Mouse (Mus musculus) embryo, embryonic 11.5 days (tissue): Measurements from ENCODE around the gene Olfr876.

Experiments
- DNase-seq: peaks from one replicate; pipeline ENCODE4 v3.0.0-alpha.2; 2012; ENCODE audit warnings: low read depth, low spot score

Olfr876 gene

DNA sequence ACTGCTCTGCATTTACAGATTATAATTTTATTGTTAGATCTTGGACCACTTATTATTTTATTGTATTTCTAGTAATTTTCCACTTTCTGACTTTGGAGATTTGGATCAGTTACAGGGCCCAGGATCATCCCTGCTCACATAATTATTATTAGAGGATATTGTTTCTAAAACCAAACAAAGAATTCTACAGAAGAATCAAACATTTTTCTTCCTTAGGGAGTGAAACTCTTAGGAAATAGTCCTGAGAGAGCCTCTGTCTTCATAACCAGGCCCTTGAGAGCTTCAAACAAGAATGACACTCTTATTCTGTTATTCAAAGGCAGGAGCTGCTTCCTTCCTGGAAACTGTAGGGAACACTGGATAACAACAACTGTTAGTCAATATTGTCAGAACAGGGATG is at the start of gene Olfr876:
Gene Olfr876 (plus strand): TSS at position 301 of the 400 bp plus-strand sequence.
- no peak for DNase-seq

DNA sequence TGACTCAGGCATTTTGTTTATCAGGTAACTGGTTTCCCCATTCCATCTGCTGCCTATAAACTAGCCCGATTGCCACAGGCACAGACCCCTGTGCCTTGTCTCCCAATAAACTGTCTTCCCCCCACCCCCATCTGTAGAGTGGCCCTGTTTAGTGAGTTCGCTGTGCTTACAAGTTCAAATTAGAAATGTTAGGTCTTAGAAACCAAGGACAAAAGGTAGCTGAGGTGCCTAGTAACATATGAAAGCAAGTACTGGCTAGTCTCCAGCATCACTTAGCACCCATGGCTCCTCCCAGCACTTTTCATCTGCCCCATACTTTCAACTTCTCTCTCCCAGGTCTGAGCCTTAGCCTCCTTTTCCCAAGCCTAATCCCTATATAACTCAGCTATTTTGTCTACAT is 41.1 kb upstream of the Olfr876 start:
- no peak for DNase-seq

DNA sequence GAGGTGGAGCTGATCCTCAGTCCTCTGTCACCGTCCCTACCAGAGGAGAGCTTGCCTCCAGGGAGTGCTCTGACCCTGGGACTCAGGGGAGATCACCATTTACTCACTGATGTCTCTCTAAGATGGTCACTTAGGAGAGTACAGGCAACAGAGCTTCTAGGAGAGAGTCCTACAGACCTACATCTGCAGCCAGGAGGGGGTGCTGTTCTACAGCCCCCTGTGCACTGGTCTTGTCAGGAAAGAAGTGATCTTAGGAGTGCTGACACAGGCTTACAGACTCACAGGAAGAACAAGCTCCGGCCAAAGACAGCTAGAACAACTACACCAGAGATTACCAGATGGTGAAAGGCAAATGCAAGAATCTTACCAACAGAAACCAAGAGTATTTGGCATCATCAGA is 40.3 kb upstream of the Olfr876 start:
- no peak for DNase-seq

DNA sequence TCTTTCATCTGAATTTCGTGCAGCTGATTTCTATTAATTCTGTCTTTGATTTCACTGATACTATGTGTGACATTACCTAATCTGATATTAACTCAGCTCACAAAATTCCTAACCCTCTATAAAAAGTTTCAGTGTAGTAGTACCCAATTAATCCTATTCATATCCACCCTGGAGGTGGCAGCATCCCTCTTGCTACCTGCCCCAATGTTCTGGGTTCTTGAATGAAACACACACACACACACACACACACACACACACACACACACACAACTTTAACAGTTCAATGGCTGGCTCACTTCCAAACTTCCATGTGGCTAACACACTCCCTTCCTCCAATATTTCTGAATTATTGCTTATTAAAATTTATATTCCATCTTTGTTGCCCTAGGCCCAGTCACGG is 32.2 kb upstream of the Olfr876 start:
- no peak for DNase-seq

DNA sequence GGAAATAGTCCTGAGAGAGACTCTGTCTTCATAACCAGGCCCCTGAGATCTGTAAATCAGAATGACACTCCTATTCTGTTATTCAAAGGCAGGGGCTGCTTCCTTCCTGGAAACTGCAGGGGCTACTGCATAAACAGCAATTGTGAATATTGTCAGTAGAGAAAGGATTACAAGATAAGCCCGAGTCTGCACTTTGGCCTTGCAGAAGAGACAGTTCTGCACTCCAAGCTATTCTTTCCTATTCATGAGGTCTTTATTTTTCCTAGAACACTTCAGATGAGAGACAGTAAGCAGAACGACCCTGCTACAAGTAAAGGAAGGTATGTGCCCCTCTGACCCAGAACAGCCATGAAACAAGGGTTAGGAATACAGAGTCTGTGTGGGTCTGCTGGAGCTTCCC is 31.1 kb upstream of the Olfr876 start, which contains the start of gene Olfr875:
Gene Olfr875 (plus strand): TSS at position 99 of the 400 bp plus-strand sequence.
- no peak for DNase-seq

DNA sequence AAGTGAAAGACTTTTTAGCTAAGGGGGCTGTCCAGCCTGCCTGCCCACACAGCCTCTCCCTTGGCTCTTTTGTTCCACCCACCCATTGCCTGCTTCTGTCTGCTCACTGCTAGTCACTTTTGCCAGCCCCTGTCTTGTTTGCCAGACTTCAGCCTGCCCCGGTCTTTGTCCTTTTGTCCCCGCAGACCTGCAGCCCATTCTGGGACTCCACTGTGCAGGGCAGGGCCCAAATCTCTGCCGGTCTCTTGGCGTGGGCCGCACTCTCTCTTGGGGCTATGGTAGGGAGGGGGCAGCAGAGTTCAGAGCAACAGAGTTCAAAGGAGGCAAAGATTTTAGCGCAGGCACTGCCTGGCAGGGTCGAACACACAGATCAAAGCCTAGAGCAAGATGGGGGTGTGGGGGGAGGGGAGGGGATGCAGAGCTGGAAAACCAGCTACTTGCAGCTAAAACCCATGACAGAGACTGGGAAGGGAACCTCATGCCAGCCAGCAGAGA is 20.0 kb upstream of the Olfr876 start:
- DNase-seq = peak; percentile 13

DNA sequence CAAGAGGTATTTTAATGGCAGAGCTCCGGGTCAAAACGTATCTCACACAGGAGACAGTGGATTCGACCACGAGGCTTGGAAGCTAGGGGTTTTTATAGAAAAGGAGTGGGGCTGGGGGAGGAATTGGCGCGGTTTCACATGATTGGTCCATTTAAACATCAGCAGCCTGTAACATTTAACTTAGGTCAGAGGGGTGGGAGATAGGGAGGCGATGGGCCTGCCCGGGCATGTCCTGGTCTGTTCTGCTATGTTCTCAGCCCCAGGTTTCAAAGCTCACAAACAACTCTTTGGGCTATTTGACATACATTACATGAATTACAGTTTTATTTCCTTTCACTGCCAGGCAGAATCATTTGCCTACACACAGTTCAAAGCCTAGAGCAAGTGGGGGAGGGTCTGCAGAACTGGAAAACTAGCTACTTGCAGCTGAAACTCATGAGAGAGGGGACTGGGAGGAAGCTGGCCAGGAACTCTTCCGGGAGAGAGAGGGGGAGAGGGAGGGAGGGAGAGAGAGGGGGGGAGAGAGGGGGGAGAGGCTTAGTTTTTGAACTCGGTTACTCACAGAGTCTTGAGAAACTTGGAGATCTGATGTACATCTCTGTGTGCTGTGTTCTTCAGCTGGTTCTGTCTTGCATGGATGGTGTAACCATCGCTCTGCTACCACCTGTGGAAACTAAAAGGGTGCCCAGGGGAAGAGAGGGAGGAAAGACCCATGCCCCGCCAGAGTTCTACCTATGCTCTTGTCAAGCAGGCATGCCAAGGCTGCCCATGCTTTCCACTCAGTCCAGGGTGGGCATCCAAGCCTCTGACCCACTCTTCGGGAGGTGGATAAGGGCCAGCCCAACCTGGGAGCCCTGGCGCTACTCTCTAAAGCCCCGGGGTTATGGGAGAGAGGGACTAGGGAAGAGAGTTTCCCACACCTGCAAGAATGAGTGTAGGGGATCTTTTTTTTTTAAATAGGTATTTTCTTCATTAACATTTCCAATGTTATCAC is 19.1 kb upstream of the Olfr876 start:
- DNase-seq = peak; percentile 7

DNA sequence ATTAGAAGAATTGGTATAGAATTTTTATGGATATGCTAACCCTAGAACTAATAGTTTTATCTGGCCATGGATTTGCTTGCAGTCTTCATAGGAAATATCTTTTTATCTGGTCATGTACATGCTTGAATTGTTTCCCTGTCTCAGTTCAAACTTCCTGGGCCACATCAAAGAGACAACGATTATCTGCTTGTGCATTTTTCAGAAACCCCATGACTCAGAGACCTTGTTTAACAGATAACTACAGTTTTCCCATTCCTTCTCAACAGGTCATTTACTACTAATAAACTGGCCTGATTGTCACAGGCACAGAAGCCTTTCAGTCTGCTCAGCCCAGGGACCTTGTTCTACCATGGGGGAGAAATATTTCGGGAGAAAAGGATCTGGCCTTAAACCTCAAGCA is 16.4 kb upstream of the Olfr876 start:
- DNase-seq = no peak

DNA sequence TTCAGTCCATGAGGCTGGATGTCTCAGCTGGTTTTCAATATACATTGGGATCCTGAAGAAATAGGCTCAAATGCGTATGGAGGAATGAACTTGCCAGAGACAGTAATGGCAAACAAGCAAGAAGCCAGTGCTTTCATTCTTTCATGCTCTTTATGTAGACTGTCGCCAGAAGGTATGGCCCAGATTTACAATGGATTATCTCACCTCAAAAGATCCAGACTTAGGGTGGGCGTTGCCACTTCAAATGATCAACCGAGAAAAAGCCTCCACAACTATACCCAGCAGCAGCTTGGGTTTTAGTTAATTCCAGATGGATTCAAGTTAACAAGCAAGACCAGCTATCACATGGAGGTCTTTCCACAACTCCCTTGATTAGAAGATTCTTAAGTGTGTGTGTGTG is 776 bp upstream of the Olfr876 start:
- no peak for DNase-seq

DNA sequence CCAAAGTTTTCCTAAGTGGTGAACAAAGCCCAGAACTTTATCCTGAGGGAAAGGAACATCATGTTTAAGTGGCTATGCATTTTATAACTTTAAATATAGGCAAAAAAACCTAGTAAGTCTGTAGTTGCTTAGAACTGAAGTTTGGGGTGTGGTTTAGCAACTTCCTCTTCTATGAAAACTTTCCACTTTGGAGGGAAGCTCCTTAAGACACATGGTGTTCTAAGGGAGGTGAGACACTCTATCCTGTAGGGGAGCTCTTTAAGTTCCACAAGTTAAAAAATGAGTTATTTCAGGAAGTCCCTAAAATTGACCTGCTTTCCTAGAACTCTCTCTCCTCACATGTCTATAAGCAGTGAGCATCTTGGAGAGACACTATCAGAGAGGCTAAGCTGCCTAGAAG is 4.4 kb downstream of the Olfr876 start:
- no peak for DNase-seq

DNA sequence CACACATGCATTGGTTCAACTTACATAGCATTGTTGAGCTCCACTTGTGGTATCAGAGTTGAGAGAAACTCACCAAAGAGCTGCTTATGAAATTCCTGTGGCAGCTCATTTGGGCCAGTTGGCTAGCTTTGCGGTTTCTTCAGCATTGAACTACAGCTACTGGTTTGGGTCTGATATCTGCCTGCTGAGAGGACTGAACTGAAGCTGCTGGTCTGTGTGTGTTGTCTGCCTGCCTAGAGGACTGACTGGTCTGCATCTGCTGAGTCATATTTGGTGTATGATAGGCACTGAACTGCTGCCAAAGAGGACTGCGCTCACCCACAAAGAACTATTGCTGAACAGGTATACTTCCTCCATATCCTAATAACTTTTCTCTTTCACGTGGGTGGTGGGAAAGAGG is 5.6 kb downstream of the Olfr876 start:
- DNase-seq = no peak

DNA sequence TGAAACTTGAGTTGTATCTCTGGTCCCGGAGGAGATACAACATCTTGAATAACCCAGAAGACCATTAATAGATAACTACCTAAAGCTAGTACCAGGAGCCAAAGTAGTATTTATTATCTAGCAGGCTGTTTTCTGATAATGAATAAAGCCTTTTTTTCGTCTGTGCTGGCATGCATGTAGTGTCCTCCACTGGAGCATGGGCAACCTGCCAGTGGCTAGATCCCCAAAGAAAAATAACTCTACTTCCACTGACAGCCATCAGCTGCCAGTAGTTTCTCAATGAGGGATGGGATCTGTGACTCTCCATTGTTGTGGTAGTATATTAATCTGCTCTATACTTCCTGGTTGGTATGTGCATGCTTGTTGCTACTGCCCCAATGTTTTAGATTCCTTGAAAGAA is 6.1 kb downstream of the Olfr876 start:
- DNase-seq = no peak

DNA sequence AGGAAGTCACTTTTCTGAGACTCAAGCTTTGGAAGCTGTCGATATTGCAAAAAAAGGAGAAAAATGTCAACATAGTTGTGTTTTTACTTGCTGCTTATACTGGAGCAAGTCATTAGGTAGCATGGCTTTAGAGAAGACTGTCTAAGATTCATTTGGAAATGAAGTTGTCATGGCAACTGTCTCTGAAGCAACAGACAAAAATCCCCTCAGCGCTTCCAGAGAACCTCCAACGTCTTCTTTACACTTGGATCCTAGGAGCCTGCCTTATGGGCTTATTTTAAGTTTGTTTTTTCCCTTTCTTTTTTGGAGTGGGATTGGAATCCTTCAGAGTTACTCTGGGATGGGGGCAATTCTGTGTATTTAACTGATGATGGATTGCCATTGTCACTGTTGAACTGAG is 11.9 kb downstream of the Olfr876 start:
- DNase-seq = no peak

DNA sequence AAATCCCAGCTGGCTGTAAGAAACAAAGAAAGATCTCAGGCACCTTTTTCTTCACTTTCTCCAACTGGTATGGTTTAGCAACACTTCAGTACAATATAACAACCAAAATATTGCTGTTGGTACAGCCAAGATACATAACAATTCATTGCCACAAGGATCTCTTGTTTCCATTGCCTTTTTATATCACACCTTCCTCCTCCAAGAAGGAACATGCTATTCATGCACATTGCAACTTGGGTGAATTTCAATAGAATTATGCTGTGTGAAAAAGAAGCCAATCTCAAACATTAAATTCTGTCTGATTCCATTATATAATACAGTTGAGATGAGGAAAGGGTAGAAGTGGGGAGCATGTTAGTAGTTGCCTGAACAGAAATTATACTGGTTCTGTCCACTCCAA is 27.1 kb downstream of the Olfr876 start:
- no peak for DNase-seq

DNA sequence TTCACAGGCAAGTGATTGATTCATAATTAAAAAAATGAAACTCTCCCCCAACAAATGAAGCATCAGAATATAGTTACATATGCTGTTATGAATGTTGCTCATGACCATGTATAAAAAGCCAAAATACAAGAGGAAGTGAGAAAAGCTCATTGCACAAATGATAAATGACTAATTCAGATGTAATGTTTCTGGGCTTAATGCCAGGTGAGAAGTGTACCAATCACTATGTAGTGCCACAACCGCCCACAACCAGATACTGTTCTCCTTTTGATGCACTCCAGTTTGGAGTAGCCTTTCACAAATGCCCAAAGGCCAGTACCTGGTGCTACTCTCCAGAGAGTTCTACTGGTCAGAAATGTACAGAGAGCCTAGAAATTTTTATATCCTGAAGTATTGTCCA is 30.5 kb downstream of the Olfr876 start:
- DNase-seq = no peak

DNA sequence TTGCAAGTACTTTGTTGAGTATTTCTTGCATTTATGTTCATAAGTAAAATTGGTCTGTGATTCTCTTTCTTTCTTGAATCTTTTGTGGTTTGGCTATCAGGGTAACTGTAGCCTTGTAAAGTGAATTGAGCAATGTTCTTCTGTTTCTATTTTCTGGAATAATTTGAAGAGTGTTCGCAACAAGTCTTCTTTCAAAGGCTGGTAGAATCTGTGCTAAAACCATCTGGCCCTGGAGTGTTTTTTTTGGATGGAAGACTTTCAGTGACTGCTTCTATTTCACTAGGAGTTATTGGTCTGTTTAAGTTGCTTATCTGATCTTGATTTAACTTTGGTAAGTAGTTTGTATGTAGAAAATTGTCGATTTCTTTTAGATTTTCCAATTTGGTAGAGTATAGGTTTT is 46.4 kb downstream of the Olfr876 start:
- DNase-seq = no peak

DNA sequence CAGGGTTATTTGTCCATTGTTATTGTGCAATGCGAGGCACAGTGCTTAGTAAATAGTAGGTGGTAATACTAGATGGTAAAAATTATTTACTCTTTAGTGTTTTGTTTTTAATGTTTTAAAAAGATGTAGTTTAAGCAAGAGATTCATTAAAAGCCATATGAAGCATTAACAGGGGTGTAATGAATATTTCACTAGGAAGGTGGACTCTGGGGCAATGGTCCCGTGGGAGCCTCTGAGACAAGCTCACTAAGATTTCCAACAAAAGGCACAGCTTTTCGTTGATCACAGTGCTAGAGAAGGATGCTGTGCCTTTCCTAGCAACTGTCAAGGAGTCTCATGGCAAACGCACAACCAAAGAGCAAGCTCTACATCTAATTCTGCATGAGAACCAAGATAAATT is 51.1 kb downstream of the Olfr876 start, which contains the start of gene Olfr877:
Gene Olfr877 (plus strand): TSS at position 301 of the 400 bp plus-strand sequence.
- no peak for DNase-seq
